Mouse (Mus musculus): ENCODE measurements around the gene Trp53i11. TPM values are rescaled to one million over a fixed set of nuclear protein-coding genes. Genes with fewer than 3 reads are reported as not detected.

Gene Trp53i11
- polyA plus RNA-seq, 1 experiment from 2014 or later = 90.5 TPM

GRCm38 (mm10) chr2:93190771-93191487 lies 3.6 kb downstream of the Trp53i11 start:
- Histone ChIP-seq H3K36me3 (no peaks in the 10 kb centered on the region), H3K27ac (replicated peaks) (0 out of 2 replicates have a peak overlapping the region, but pooled peaks have one; percentile 9), H3K4me1 (peaks cover 72% of the 10 kb centered on the region), H3K4me3 (no peak overlapping the region), H3K27me3 (no peaks in the 10 kb centered on the region), H3K9ac (replicated peaks) (peak overlapping the region; percentile 25), H3K9me3 (no peaks in the 10 kb centered on the region), H3K4me2 (replicated peaks) (peak overlapping the region; percentile 70)
- no peak for ATAC-seq (replicated peaks)
- WGBS = 20% methylated on average over 9 of the region's 9 CpGs

GRCm38 (mm10) chr2:93191488-93192181 lies 4.3 kb downstream of the Trp53i11 start:
- WGBS = 72% methylated on average over 14 of the region's 14 CpGs
- Histone ChIP-seq H3K9ac (replicated peaks) (peak overlapping the region; percentile 25; the same call in 1 of the 2 replicates), H3K27ac (replicated peaks) (0 out of 2 replicates have a peak overlapping the region, but pooled peaks have one; percentile 9), H3K4me2 (replicated peaks) (peak overlapping the region; percentile 70), H3K36me3 (no peaks in the 10 kb centered on the region), H3K4me1 (peaks cover 70% of the 10 kb centered on the region), H3K9me3 (no peaks in the 10 kb centered on the region), H3K4me3 (no peak overlapping the region), H3K27me3 (no peaks in the 10 kb centered on the region)
- ATAC-seq (replicated peaks) = no peak

GRCm38 (mm10) chr2:93192182-93192560 lies 4.8 kb downstream of the Trp53i11 start:
- Histone ChIP-seq H3K27ac (replicated peaks) (peak overlapping the region; percentile 9; the same call in 1 of the 2 replicates), H3K4me3 (no peak overlapping the region), H3K27me3 (no peaks in the 10 kb centered on the region), H3K4me2 (replicated peaks) (peak overlapping the region; percentile 70), H3K9me3 (no peaks in the 10 kb centered on the region), H3K9ac (replicated peaks) (peak overlapping the region; percentile 8; the same call in 1 of the 2 replicates), H3K36me3 (0 out of 2 replicates have a peak, but pooled peaks cover under 1% of the 10 kb centered on the region), H3K4me1 (peaks cover 68% of the 10 kb centered on the region)
- WGBS = 48% methylated on average over 9 of the region's 9 CpGs
- ATAC-seq (replicated peaks) = no peak

DNA sequence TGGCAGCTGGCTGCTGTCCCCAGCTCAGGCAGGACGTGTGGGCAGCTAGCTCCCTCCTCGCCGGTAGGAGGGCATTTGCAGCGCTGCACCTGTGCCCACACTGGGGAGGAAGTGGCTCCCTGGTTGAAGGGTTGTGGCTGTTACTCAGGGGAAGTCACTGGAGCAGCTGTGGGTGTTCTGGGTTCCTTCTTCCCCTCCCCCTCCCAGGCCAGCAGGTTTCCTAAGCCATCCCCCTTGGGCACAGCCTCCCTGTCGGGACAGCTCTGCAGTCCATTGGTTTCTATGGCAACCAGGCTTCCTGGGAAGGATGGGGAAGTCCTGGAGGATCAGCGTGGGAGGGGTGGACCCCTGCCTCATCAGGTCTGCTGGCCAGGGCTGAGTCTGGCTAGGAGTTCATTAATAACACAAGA lies 5.3 kb downstream of the Trp53i11 start:
- 8% methylated on average over 6 of the region's 6 CpGs for WGBS
- no peak for ATAC-seq (replicated peaks)
- Histone ChIP-seq H3K4me2 (replicated peaks) (peak overlapping the region; percentile 70; the same call in 1 of the 2 replicates), H3K4me1 (peaks cover 68% of the 10 kb centered on the region), H3K27me3 (no peaks in the 10 kb centered on the region), H3K36me3 (peaks cover 4% of the 10 kb centered on the region; the same call in 1 of the 2 replicates), H3K4me3 (no peak overlapping the region), H3K27ac (replicated peaks) (no peak overlapping the region; the same call in 1 of the 2 replicates), H3K9ac (replicated peaks) (no peak overlapping the region), H3K9me3 (no peaks in the 10 kb centered on the region)

- peaks cover 68% of the 10 kb centered on the region for H3K4me1 ChIP-seq
Observed at GRCm38 (mm10) chr2:93193806-93194205, 6.5 kb downstream of the Trp53i11 start.

GRCm38 (mm10) chr2:93198846-93199245 lies 11.5 kb downstream of the Trp53i11 start:
- H3K4me2 ChIP-seq (replicated peaks) = no peak overlapping the region
- no peak overlapping the region for H3K27ac ChIP-seq (replicated peaks)
- no peak overlapping the region for H3K4me3 ChIP-seq
- H3K9ac ChIP-seq (replicated peaks) = no peak overlapping the region
- H3K36me3 ChIP-seq = peaks cover 21% of the 10 kb centered on the region
- no peaks in the 10 kb centered on the region for H3K9me3 ChIP-seq
- ATAC-seq (replicated peaks) = peak; percentile 53
- no peaks in the 10 kb centered on the region for H3K27me3 ChIP-seq
- 11% methylated on average over 3 of the region's 3 CpGs for WGBS
- H3K4me1 ChIP-seq = peaks cover 34% of the 10 kb centered on the region

More at GRCm38 (mm10) chr2:93193806-93194205, 6.5 kb downstream of the Trp53i11 start:
- 72% methylated on average over 4 of the region's 4 CpGs for WGBS
- Histone ChIP-seq H3K9ac (replicated peaks) (no peak overlapping the region), H3K4me3 (no peak overlapping the region), H3K27ac (replicated peaks) (no peak overlapping the region), H3K27me3 (no peaks in the 10 kb centered on the region), H3K36me3 (peaks cover 4% of the 10 kb centered on the region; the same call in 1 of the 2 replicates), H3K4me2 (replicated peaks) (no peak overlapping the region), H3K9me3 (no peaks in the 10 kb centered on the region)
- no peak for ATAC-seq (replicated peaks)

GRCm38 (mm10) chr2:93199531-93199974 lies 12.2 kb downstream of the Trp53i11 start:
- H3K27ac ChIP-seq (replicated peaks) = no peak overlapping the region
- no peaks in the 10 kb centered on the region for H3K27me3 ChIP-seq
- H3K4me2 ChIP-seq (replicated peaks) = no peak overlapping the region
- ATAC-seq (replicated peaks) = peak; percentile 15
- 47% methylated on average over 13 of the region's 13 CpGs for WGBS
- H3K9me3 ChIP-seq = no peaks in the 10 kb centered on the region
- H3K36me3 ChIP-seq = peaks cover 21% of the 10 kb centered on the region
- peaks cover 34% of the 10 kb centered on the region for H3K4me1 ChIP-seq
- H3K4me3 ChIP-seq = no peak overlapping the region
- H3K9ac ChIP-seq (replicated peaks) = no peak overlapping the region

DNA sequence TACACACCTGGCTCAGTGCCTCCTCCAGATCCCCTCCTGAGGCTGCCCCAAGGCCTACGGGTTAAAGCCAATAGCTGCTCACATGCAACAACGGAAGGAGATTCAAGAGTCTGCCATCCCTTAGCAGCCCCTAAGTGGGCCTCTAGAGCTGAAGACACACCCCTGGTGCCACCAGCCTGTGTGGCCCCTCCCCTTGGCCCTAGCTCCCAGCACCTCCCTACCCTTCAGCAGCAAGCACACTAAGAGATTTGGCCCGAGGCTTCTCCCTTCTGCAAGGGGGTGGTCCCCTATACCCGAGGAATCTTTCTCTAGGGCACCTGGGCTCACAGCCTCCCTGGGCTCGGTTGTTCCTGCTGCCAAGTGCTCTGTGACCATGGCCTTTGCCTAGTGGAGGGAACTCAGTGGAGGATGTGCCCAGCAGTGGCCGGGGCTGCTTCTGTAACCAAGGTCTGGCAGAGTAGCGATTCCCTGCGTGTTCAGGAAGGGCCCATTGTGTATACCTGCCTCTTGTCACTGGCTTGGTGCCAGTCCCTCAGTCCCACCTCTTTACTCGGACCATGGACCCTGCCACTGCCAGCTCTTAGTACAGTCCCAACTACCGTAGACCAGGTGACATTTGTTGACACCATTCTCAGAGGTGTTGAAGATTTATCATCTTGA lies 13.5 kb downstream of the Trp53i11 start:
- WGBS = 51% methylated on average over 10 of the region's 10 CpGs

DNA sequence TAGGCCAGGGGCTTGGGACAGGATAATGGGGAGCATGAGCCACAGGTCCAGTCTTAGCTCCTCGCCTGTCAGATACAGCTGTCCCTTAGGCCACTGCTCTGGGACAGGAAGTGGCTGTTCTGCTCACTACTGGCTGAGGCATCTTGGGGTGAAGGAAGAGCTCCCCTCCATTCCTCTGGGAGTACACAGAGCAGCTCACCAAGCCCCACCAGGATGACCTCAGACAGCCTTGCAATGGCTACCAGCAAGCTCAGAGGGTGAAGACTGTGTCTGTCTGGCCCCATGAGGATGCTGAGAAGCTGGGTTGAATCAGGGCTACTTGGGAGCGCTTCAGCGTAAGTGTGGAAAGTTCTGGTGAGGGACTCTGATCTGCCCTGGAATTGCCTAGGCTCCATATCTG lies 14.6 kb downstream of the Trp53i11 start:
- no peak for ATAC-seq (replicated peaks)
- Histone ChIP-seq H3K9ac (replicated peaks) (no peak overlapping the region), H3K27ac (replicated peaks) (no peak overlapping the region; the same call in 1 of the 2 replicates), H3K4me3 (no peak overlapping the region), H3K4me2 (replicated peaks) (no peak overlapping the region), H3K36me3 (peaks cover 21% of the 10 kb centered on the region), H3K4me1 (peaks cover 26% of the 10 kb centered on the region), H3K9me3 (no peaks in the 10 kb centered on the region), H3K27me3 (no peaks in the 10 kb centered on the region)
- WGBS = 93% methylated on average over 3 of the region's 3 CpGs

More for the DNA sequence above, 13.5 kb downstream of the Trp53i11 start:
- Histone ChIP-seq H3K27ac (replicated peaks) (no peak overlapping the region; the same call in 1 of the 2 replicates), H3K9me3 (no peaks in the 10 kb centered on the region), H3K27me3 (no peaks in the 10 kb centered on the region), H3K4me1 (peaks cover 27% of the 10 kb centered on the region), H3K4me2 (replicated peaks) (no peak overlapping the region), H3K36me3 (peaks cover 21% of the 10 kb centered on the region), H3K4me3 (no peak overlapping the region), H3K9ac (replicated peaks) (no peak overlapping the region)
- no peak for ATAC-seq (replicated peaks)

DNA sequence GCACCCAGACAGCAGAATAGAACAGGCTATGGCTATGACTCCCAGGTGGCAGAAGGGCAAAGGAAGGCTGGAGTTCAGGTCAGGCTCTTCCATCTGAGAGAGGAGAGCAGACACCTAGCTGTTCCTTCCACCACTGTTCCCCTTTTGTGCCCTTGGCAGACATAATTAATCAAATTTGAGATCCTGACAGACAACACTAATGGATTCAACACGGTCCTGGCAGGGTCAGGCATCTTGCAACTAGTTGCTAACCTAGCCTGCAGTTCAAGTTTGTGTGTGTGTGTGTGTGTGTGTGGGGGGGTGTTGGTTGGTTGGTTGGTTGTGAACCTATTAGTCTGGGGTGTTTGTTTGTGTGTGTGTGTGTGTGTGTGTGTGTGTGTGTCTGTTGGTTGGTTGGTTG lies 15.4 kb downstream of the Trp53i11 start:
- Histone ChIP-seq H3K4me3 (no peak overlapping the region), H3K9ac (replicated peaks) (no peak overlapping the region), H3K27ac (replicated peaks) (no peak overlapping the region; the same call in 1 of the 2 replicates), H3K36me3 (peaks cover 17% of the 10 kb centered on the region), H3K9me3 (no peaks in the 10 kb centered on the region), H3K4me1 (peaks cover 26% of the 10 kb centered on the region), H3K4me2 (replicated peaks) (no peak overlapping the region), H3K27me3 (no peaks in the 10 kb centered on the region)
- no peak for ATAC-seq (replicated peaks)
- WGBS = 44% methylated on average over 1 of the region's 1 CpGs

GRCm38 (mm10) chr2:93203682-93204081 lies 16.3 kb downstream of the Trp53i11 start:
- Histone ChIP-seq H3K27ac (replicated peaks) (no peak overlapping the region), H3K36me3 (peaks cover 17% of the 10 kb centered on the region), H3K4me3 (no peak overlapping the region), H3K27me3 (no peaks in the 10 kb centered on the region), H3K4me1 (peaks cover 24% of the 10 kb centered on the region), H3K9me3 (no peaks in the 10 kb centered on the region), H3K4me2 (replicated peaks) (no peak overlapping the region), H3K9ac (replicated peaks) (no peak overlapping the region)
- WGBS = 18% methylated on average over 10 of the region's 10 CpGs
- ATAC-seq (replicated peaks) = peak; percentile 18; the same call in 1 of the 2 replicates

All from forebrain, embryonic 15.5 days (tissue).